Mouse (Mus musculus): ENCODE results near the gene Stxbp5. TPM values are rescaled to one million over a fixed set of nuclear protein-coding genes. Genes with fewer than 3 reads are reported as not detected.

The Stxbp5 gene
- total and polyA plus RNA-seq, 3 experiments = 12.3 to 82.2 (median 19.6) TPM

GRCm38 (mm10) chr10:9779864-9780263 is 121.0 kb downstream of the Stxbp5 start:
- DNase-seq (ENCODE audit: low read depth, low spot score) = no peak
- no peak overlapping the region for H3K27ac ChIP-seq (ENCODE audit: control insufficient read depth, low read depth, low read length)
- no peak overlapping the region for H3K4me3 ChIP-seq (ENCODE audit: control insufficient read depth in 1 of 2, insufficient read depth in 1 of 2, low read depth in 2 of 2, low read length in 2 of 2)
- H3K9ac ChIP-seq (ENCODE audit: control insufficient read depth, low read depth, low read length, poor library complexity, severe bottlenecking) = no peak overlapping the region
- H3K27me3 ChIP-seq (ENCODE audit: control insufficient read depth in 1 of 2, insufficient read depth in 2 of 2, low read length in 2 of 2) = no peaks in the 10 kb centered on the region
- H3K36me3 ChIP-seq (ENCODE audit: control insufficient read depth in 1 of 2, insufficient read depth in 2 of 2, low read length in 2 of 2) = no peaks in the 10 kb centered on the region; a peak in 1 of 4 replicates
- no peaks in the 10 kb centered on the region for H3K9me3 ChIP-seq (replicated peaks; ENCODE audit: insufficient read depth, low read length)
- TF ChIP-seq USF1 (IDR thresholded peaks at IDR 0.05; ENCODE audit: low read depth, low read length) = no peak
- no peak for TF ChIP-seq TBP (IDR thresholded peaks at IDR 0.05; ENCODE audit: low read depth, low read length)
- no peaks in the 10 kb centered on the region for H3K79me2 ChIP-seq (ENCODE audit: control insufficient read depth, insufficient read depth, low read length, poor library complexity)
- no peaks in the 10 kb centered on the region for H3K4me1 ChIP-seq (ENCODE audit: control insufficient read depth in 1 of 2, insufficient read depth in 2 of 2, low read length in 2 of 2)

DNA sequence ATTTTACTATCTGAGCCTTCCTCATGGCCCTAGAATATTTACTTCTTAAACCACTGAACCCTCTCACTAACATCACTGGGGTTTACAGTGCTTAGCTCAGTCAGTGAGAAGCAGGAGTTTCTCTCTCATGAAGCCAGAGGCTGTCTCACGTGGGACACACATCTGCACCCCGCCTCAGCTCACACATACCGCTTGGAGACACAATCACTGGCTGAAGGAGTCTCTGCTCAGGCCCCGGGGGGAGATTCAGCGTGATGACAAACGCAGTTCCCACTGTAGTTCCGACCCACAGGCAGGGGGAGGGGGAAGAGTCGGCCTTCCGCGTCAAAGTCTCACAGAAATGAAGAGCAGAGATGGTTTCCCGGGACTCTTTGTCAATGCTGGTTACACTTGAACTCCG is 130.6 kb downstream of the Stxbp5 start:
- Histone ChIP-seq H3K4me3 (ENCODE audit: control insufficient read depth in 1 of 2, insufficient read depth in 1 of 2, low read depth in 2 of 2, low read length in 2 of 2) (no peak overlapping the region), H3K27ac (ENCODE audit: control insufficient read depth, low read depth, low read length) (no peak overlapping the region), H3K9me3 (replicated peaks; ENCODE audit: insufficient read depth, low read length) (no peaks in the 10 kb centered on the region), H3K4me1 (ENCODE audit: control insufficient read depth in 1 of 2, insufficient read depth in 2 of 2, low read length in 2 of 2) (no peaks in the 10 kb centered on the region), H3K79me2 (ENCODE audit: control insufficient read depth, insufficient read depth, low read length, poor library complexity) (no peaks in the 10 kb centered on the region), H3K27me3 (ENCODE audit: control insufficient read depth in 1 of 2, insufficient read depth in 2 of 2, low read length in 2 of 2) (no peaks in the 10 kb centered on the region), H3K36me3 (ENCODE audit: control insufficient read depth in 1 of 2, insufficient read depth in 2 of 2, low read length in 2 of 2) (peaks cover 0 to 1% of the 10 kb centered on the region in 2 experiments; a peak in 1 of 4 replicates), H3K9ac (ENCODE audit: control insufficient read depth, low read depth, low read length, poor library complexity, severe bottlenecking) (no peak overlapping the region)
- no peak for DNase-seq (ENCODE audit: low read depth, low spot score)
- TF ChIP-seq ZC3H11A (IDR thresholded peaks at IDR 0.05; ENCODE audit: low read depth, low read length) = no peak
- TF ChIP-seq POLR2AphosphoS5 (IDR thresholded peaks at IDR 0.05; ENCODE audit: borderline replicate concordance, low read depth, low read length) = no peak
- no peak for TF ChIP-seq POLR2A (IDR thresholded peaks at IDR 0.05; ENCODE audit: control insufficient read depth in 1 of 2, insufficient read depth in 1 of 2, low read depth in 1 of 2, low read length in 2 of 2, poor library complexity in 1 of 2)
- TF ChIP-seq MAX (IDR thresholded peaks at IDR 0.05; ENCODE audit: low read length) = no peak
- TF ChIP-seq NRF1 (IDR thresholded peaks at IDR 0.05; ENCODE audit: insufficient read depth, low read depth, low read length, poor library complexity, severe bottlenecking) = no peak
- TF ChIP-seq ZMIZ1 (IDR thresholded peaks at IDR 0.05; ENCODE audit: low read depth, low read length) = no peak
- no peak for TF ChIP-seq SIN3A (IDR thresholded peaks at IDR 0.05; ENCODE audit: low read length)
- no peak for TF ChIP-seq MYB (IDR thresholded peaks at IDR 0.05; ENCODE audit: low read depth, low read length)
- TF ChIP-seq TBP (IDR thresholded peaks at IDR 0.05; ENCODE audit: low read depth, low read length) = no peak
- TF ChIP-seq BHLHE40 (IDR thresholded peaks at IDR 0.05; ENCODE audit: borderline replicate concordance, low read depth, low read length) = no peak
- no peak for TF ChIP-seq MXI1 (IDR thresholded peaks at IDR 0.05; ENCODE audit: low read depth, low read length)
- TF ChIP-seq UBTF (IDR thresholded peaks at IDR 0.05; ENCODE audit: borderline replicate concordance, insufficient read depth, low read depth, low read length) = no peak
- no peak for TF ChIP-seq POLR2AphosphoS2 (IDR thresholded peaks at IDR 0.05; ENCODE audit: low read length)
- no peak for TF ChIP-seq TAL1 (IDR thresholded peaks at IDR 0.05; ENCODE audit: low read length)

GRCm38 (mm10) chr10:9763831-9764230 is 137.0 kb downstream of the Stxbp5 start:
- H3K36me3 ChIP-seq (ENCODE audit: control insufficient read depth in 1 of 2, insufficient read depth in 2 of 2, low read length in 2 of 2) = peaks cover 0 to 1% of the 10 kb centered on the region in 2 experiments; a peak in 2 of 4 replicates
- TF ChIP-seq SIN3A (IDR thresholded peaks at IDR 0.05; ENCODE audit: low read length) = no peak
- no peak for TF ChIP-seq JUND (IDR thresholded peaks at IDR 0.05; ENCODE audit: low read depth, low read length)
- TF ChIP-seq GABPA (IDR thresholded peaks at IDR 0.05; ENCODE audit: low read depth, low read length) = no peak
- TF ChIP-seq E2F4 (IDR thresholded peaks at IDR 0.05; ENCODE audit: borderline replicate concordance, low read depth, low read length) = no peak
- TF ChIP-seq GATA1 (IDR thresholded peaks at IDR 0.05; ENCODE audit: low read depth, low read length) = no peak
- no peak for TF ChIP-seq MYB (IDR thresholded peaks at IDR 0.05; ENCODE audit: low read depth, low read length)
- TF ChIP-seq ZKSCAN1 (IDR thresholded peaks at IDR 0.05; ENCODE audit: low read depth, low read length) = no peak

More at GRCm38 (mm10) chr10:9763831-9764230, 137.0 kb downstream of the Stxbp5 start:
- Histone ChIP-seq H3K79me2 (ENCODE audit: control insufficient read depth, insufficient read depth, low read length, poor library complexity) (no peaks in the 10 kb centered on the region), H3K27me3 (ENCODE audit: control insufficient read depth in 1 of 2, insufficient read depth in 2 of 2, low read length in 2 of 2) (no peaks in the 10 kb centered on the region), H3K27ac (ENCODE audit: control insufficient read depth, low read depth, low read length) (no peak overlapping the region), H3K9ac (ENCODE audit: control insufficient read depth, low read depth, low read length, poor library complexity, severe bottlenecking) (no peak overlapping the region), H3K9me3 (replicated peaks; ENCODE audit: insufficient read depth, low read length) (no peaks in the 10 kb centered on the region), H3K4me1 (ENCODE audit: control insufficient read depth in 1 of 2, insufficient read depth in 2 of 2, low read length in 2 of 2) (no peaks in the 10 kb centered on the region), H3K4me3 (ENCODE audit: control insufficient read depth in 1 of 2, insufficient read depth in 1 of 2, low read depth in 2 of 2, low read length in 2 of 2) (no peak overlapping the region)
- DNase-seq (ENCODE audit: low read depth, low spot score) = no peak

All from MEL (cell line).